Mouse (Mus musculus) adrenal gland, postnatal 25 days (tissue): ENCODE results near the gene Mymx. TPM values are rescaled to one million over a fixed set of nuclear protein-coding genes. Genes with fewer than 3 reads are reported as not detected.

Experiments
- DNase-seq: peaks from one replicate; pipeline ENCODE4 v3.0.0; 2021; ENCODE audit warnings: mixed read lengths
- total RNA-seq: library from RNA; stranded (reverse); gene quantifications from 2 replicates; pipeline ENCODE4 v1.2.3, GENCODE M21; 2021

The Mymx gene
- total RNA-seq, 1 experiment from 2014 or later: not detected

- DNase-seq: no peak
Observed at GRCm38 (mm10) chr17:45569999-45570398, 31.9 kb downstream of the Mymx start.

GRCm38 (mm10) chr17:45568990-45569389 is 32.9 kb downstream of the Mymx start:
- DNase-seq: no peak

- DNase-seq: no peak
Observed at GRCm38 (mm10) chr17:45567162-45567601, 34.7 kb downstream of the Mymx start.

GRCm38 (mm10) chr17:45566360-45567161 is 35.3 kb downstream of the Mymx start:
- no peak for DNase-seq

GRCm38 (mm10) chr17:45566031-45566359 is 35.9 kb downstream of the Mymx start:
- DNase-seq: no peak

- no peak for DNase-seq
Observed at GRCm38 (mm10) chr17:45565103-45565502, 36.8 kb downstream of the Mymx start.

- DNase-seq: no peak
Observed at GRCm38 (mm10) chr17:45564531-45565084, 37.3 kb downstream of the Mymx start.

GRCm38 (mm10) chr17:45563655-45564530 is 38.0 kb downstream of the Mymx start, which contains the start of gene Slc35b2:
Gene Slc35b2 (plus strand): TSS chr17:45563874.
- peak; percentile 97 for DNase-seq

GRCm38 (mm10) chr17:45563216-45563615 is 38.7 kb downstream of the Mymx start:
- DNase-seq: no peak

- no peak for DNase-seq
Observed at GRCm38 (mm10) chr17:45559732-45560525, 42.0 kb downstream of the Mymx start.

GRCm38 (mm10) chr17:45557998-45558862 is 43.7 kb downstream of the Mymx start:
- DNase-seq: no peak

- no peak for DNase-seq
Observed at GRCm38 (mm10) chr17:45557246-45557824, 44.6 kb downstream of the Mymx start.

GRCm38 (mm10) chr17:45556514-45557245 is 45.2 kb downstream of the Mymx start:
- DNase-seq: no peak

GRCm38 (mm10) chr17:45556107-45556489 is 45.8 kb downstream of the Mymx start:
- DNase-seq: no peak

GRCm38 (mm10) chr17:45555452-45556106 is 46.3 kb downstream of the Mymx start, which contains the start of gene Nfkbie:
Gene Nfkbie (plus strand): TSS chr17:45555703.
- DNase-seq: peak; percentile 98

GRCm38 (mm10) chr17:45554420-45554819 is 47.5 kb downstream of the Mymx start:
- no peak for DNase-seq

GRCm38 (mm10) chr17:45553065-45553464 is 48.8 kb downstream of the Mymx start:
- DNase-seq: no peak

GRCm38 (mm10) chr17:45551816-45552451 is 50.0 kb downstream of the Mymx start:
- DNase-seq: peak; percentile 74
